Mouse (Mus musculus) left cerebral cortex, adult 9 months (tissue): ENCODE measurements around the gene Sestd1.

ENCODE experiments used
- DNase-seq, 2 experiments: peaks; one replicate each; pipeline ENCODE4 v3.0.0; 2022; ENCODE audit warnings: low spot score in 2 of 2

Gene Sestd1

GRCm38 (mm10) chr2:77280512-77281409, at the start of gene Sestd1:
TSS of gene Sestd1 (minus strand) at chr2:77280592.
- no peak for DNase-seq

DNA sequence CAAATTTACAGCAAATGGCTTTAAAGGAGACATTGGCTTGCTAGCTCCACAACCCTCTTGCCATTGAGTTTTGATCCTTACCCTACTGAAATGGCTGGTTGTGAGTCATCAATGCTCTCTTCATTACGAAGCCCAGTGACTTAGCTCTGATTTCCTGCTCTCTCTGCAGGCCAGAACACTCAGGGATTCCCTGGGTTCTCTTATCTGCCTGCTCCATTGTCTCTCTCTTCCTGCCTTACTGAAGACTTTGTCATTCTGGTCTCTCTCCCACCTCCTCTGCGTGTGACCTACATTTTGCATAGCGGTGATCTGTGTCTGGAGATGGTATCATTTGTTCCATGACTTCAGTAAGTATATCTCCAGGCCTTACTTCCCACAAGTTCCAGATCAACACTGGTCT, 46.9 kb upstream of the Sestd1 start:
- no peak for DNase-seq

DNA sequence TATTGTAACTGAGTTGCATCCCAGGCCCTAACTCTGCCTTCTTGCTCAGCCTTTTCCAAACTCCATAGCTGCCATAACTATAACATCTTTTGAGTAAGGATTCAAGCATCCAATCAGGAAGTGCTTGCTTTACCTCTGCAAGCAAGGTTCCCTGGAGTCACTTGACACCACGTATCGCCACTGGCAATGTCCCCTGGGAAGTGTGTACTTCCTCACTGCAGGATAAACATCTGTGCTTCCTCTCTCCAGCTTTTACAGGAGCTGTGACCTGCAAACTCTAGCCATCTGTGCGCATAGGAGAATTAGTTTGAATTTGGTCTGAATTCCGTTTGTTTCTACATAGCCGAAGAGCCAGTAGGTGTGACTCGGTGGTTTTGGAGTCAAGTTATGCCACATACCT, 43.3 kb upstream of the Sestd1 start:
- no peak for DNase-seq

- DNase-seq = peak in 1 of 2 experiments; percentile 51
These were observed 42.8 kb upstream of the Sestd1 start for GRCm38 (mm10) chr2:77323156-77323555.

- peak in 1 of 2 experiments; percentile 42 for DNase-seq
These were observed 38.8 kb upstream of the Sestd1 start for GRCm38 (mm10) chr2:77319196-77319595.

DNA sequence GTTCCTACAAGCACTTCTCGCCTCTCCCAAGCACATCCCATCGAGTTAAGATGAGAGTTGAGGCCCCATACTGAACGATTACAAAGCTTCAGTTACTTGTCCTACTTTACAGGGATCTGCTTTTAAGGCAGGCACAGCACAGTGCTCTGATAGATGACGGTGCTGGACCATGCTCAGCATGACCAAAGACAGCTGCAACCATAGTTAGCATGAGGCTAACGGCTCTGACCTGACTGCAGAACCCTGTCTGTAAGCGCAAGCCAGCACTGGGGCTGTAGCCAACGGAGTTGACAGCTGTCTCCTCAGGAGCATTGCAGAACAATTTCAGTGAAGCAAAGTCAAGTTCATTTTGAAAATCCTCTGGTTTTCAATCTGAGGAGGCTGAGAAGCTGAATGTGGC, 36.6 kb upstream of the Sestd1 start:
- peak in 1 of 2 experiments; percentile 13 for DNase-seq

- no peak for DNase-seq
These were observed 33.5 kb upstream of the Sestd1 start for GRCm38 (mm10) chr2:77313846-77314245.

DNA sequence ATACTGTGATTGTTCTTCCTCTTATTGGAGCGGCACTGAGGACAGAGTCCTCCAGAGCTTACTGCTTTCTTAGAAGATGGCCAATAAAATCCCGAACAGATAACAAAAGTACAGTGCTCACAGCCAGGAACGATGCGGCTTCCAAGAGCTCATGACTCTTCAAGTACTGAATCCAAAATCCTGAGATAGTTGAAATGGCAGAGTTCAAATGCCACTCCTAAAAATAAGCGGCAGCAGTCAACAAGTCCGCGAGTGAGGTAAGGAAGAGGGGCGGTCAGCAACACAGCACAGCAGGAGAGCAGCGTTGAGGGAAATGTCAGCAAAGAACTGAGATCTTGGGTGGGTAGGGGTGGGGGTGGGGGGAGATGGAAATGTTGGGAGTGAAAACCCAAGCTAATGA, 32.2 kb upstream of the Sestd1 start:
- DNase-seq = no peak

DNA sequence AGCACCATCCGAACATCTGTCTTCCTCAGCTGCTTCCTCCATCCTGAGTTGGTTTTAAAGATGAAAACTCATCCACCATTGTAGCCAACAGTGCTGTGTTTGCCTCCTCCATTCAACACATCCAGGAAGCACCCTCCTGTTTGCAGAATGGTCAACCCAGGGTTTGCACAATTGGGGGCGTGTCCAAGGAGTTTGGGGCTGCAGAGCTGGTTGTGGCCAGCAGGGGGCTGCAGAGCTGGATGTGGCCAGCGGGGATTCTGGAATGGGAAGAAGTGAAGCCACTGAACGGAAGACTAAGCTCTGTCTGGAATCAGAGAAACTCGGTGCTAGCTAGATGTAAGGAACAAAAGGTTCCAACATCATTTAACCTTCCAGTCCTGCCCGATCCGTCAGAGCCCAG, 28.9 kb upstream of the Sestd1 start:
- no peak for DNase-seq

DNA sequence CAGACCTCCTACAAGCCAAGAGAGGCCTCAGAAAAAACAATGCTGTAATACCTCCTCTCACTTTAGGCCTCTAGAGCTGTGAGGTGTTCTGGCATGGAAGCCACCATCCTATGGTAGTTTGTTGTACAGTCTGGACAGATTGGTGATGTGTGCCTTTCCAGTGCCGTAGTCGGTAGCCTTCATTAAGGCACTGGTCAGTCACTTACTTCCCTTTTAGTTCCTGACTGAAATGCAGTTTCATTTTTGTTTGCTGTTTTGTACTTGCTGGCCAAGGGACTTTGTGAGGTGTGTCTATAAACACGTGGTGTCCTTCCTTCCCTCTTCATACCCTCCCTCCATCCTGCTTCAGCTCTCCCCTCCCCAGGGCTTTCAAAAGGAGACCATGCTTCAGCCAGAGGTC, 24.1 kb upstream of the Sestd1 start:
- DNase-seq = no peak

DNA sequence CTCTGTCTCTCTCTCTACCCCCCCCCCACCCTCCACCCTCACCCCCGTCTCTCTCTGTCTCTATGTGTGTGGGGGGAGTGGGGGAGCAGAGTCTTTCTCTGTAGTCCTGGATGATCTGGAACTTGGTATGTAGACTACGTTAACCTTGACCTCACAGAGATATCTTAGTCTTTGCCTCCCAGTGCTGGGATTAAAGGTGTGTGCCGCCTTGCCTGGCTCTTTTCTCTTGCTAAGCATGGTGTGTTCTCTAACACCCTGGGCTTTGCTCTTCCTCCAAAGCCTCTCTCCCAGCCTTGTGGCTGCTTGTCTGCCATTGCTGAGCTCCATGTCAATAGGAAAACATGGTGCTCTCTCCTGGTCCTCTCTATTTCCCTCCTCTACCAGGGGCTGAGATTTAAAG, 23.3 kb upstream of the Sestd1 start:
- DNase-seq = no peak

GRCm38 (mm10) chr2:77302655-77303348, 22.4 kb upstream of the Sestd1 start:
- DNase-seq = no peak

DNA sequence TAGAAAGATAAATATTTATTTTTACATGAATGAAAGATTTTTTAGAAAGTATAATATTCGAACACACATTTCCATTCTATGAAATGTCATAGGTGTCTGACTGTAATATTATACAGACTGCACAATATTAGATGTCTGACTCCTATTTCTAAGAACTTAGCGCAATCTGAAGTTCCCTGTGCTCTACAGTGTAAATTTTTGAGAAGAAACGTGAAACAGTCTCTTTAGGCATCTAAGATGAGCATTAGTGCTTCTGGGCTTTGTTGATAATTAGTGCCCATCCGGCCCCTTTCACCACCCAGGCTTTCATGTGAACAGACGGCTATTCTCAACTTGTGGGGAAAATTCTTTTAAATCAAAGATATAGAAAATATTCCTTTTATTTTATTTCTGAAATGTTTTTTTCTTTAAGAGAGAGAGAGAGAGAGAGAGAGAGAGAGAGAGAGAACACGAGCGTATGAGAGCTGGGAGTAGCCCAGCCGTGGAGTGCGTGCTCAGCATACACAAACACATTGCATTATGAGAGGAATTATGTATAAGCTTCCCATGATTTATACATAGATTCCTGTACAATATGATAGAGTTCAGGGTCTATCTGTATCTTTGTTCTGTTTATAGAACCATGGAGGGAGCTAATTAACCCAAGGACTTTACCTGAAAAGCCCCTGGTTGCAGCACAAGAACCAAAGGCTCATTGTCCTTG, 21.4 kb upstream of the Sestd1 start:
- no peak for DNase-seq

DNA sequence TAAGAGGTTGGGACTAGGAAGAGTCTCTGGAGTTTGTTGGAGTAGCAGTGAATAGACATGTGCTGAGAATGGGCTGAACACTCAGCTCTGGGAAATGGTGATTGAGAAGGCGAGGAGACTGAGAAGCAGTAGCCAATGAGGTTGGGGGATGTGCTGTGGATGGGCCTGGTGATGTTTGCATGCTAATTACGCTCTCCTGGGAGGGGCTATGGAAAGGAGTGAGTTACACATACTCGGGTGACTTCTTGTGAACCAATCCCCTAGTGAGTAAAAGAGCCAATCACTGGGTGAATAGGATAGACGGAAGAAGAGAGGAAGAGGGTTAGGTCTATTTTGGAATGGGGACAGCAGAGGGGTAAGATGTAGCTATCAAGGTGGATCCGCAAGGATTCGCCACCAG, 9.3 kb upstream of the Sestd1 start:
- DNase-seq = no peak

GRCm38 (mm10) chr2:77286755-77287154, 6.4 kb upstream of the Sestd1 start:
- no peak for DNase-seq

GRCm38 (mm10) chr2:77284281-77284899, 4.0 kb upstream of the Sestd1 start:
- DNase-seq = no peak

- no peak for DNase-seq
These were observed 406 bp downstream of the Sestd1 start for GRCm38 (mm10) chr2:77279861-77280511.

- no peak for DNase-seq
These were observed 3.1 kb downstream of the Sestd1 start for GRCm38 (mm10) chr2:77277272-77277671.

- DNase-seq = no peak
These were observed 4.5 kb downstream of the Sestd1 start for GRCm38 (mm10) chr2:77275851-77276250.

GRCm38 (mm10) chr2:77274976-77275641, 5.3 kb downstream of the Sestd1 start:
- DNase-seq = no peak

DNA sequence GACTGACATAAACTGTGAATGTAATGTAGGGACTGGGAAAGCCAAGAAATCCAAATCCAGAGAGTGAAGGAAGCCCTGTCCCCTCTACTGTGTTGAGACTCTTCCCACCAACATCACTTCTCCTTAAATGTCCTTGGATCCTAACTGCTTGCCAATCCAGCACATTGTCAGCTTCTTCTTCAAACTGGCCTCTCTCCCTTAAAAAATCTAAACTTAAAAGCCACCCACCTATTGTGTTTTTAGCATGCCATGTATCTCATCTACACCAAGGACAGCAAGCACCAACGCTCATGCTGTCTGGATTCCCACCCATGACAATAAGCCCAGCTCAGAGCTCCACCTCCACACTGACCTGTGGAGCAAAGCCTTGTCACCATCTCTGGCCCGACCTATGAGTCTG, 7.4 kb downstream of the Sestd1 start:
- no peak for DNase-seq
